Mouse (Mus musculus) splenic B cell, adult 2 months (primary cell): ENCODE measurements around the gene Dennd2a.
"Not testable (repeated sequence)": the region's sequence is repeated elsewhere in the genome, so short reads cannot be mapped to it uniquely, and the experiment has no call there.

ENCODE experiments used
- DNase-seq: peaks from one replicate; pipeline ENCODE4 v3.0.0-alpha.2; 2011; ENCODE audit warnings: low read depth, low spot score
- H3K27me3 ChIP-seq: 2 replicates; pipeline ENCODE4 v1.6.1; 2012; ENCODE audit warnings: mild to moderate bottlenecking, low read length, moderate library complexity, mixed read lengths; ENCODE audit not compliant: control insufficient read depth, poor library complexity, insufficient read depth, severe bottlenecking
- H3K36me3 ChIP-seq: 2 replicates; pipeline ENCODE4 v1.6.1; 2012; ENCODE audit warnings: mild to moderate bottlenecking, low read length, moderate library complexity, mixed read lengths; ENCODE audit not compliant: control insufficient read depth, poor library complexity, insufficient read depth, severe bottlenecking

Gene Dennd2a

DNA sequence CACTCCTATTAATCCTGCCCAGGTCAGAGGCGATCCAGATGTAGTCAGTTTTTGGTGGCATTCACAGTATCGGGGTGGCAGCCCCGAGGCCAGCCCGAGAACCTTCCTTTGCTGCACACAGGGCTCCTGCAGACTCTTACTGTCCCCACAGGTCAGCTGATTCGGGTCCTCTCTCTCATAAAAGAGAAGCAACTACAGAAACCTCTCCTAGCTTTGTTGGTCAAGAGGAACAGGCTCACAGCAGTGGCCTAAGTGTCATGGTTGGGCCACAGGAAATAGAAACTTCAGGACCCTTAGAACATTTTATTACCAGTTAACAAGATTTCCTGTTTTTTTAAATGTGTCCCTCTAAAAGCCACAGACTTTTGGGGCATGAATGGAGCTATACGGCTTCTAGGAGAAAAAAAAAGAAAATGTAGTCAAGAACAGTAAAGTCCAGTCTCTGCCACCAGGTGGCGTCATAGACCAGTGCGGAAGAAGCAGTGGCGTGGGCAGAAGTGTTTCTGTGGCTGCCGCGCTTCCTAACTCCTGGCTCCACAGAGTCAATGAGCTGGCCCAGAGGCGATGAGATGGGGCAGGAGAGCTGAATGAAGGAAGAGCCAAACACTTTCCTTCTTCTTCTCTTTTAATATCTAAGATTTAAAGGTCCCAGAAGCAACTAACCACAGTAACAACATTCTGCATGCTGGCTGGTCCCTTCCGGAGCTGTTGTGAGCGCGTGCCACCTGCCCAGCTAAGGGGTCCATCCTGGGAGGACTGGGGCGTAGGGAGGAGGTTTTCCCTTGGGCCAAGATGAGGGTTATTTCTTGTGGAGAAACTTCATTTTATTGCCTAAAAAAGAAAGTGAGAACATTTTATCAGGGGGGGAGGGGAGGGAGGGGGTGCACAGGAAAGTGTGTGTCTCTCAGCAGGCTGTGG, 94.8 kb downstream of the Dennd2a start:
- Histone ChIP-seq H3K36me3 (no peaks in the 10 kb centered on the region), H3K27me3 (no peaks in the 10 kb centered on the region)
- DNase-seq: peak; percentile 87

DNA sequence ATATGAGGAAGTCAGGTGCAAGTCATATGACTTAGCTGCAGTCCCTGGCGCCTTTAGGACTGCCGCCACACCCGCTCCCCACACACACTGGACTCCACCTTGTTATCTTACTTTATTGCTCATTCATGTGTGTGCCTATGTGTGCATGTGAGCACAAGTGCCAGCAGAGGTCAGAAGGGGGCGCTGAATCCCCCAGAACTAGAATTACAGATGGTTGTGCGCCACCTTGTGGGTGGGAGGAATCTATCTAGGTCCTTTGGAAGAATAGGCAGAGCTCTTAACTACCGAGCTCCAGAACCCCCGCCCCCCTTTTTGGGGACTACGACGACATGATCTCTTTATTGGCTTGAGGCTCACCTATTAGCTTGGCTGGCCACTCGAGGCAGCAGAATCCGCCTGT, 97.6 kb downstream of the Dennd2a start:
- Histone ChIP-seq H3K36me3 (no peaks in the 10 kb centered on the region), H3K27me3 (no peaks in the 10 kb centered on the region)
- peak; percentile 38 for DNase-seq

DNA sequence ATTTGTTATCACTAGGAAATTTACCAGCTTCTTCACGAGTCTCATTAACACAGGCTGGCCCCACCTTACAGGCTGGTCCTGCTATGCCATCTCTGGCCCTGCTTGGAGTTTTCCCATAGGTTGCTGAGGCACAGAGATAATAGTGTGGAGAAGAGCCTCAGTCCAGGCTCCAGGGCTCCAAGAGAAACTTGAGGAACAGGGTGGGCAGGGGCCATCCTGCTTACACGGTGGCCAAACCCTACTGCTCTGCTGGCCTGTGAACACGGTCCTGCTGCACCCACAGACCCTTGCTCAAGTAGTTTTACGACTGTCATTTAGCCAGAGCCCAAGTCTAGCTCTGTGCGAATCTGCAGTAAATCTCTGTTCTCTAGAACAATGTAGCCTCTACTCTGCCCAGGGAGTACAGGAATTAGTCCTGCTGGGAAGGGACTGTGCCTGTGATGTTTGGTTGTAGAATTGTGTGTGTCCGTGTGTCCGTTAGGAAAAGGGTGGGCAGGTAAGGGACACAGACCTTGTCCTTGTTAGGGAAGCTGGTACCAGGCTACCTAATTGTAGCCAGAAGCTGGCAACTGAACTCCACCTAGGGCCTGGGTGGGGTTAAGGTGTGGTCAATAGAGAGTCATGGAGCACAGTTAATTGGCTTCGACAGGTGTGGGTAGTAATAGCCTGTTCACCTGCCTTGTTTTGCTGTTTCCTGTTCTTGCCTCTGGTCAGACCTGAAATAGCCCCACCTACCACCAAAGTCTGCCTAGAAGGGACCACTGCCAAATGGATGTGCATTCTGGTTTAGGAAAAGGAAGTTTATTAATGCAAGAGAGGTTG, 102.1 kb downstream of the Dennd2a start:
- no peak for DNase-seq
- Histone ChIP-seq H3K36me3 (no peaks in the 10 kb centered on the region), H3K27me3 (no peaks in the 10 kb centered on the region)

DNA sequence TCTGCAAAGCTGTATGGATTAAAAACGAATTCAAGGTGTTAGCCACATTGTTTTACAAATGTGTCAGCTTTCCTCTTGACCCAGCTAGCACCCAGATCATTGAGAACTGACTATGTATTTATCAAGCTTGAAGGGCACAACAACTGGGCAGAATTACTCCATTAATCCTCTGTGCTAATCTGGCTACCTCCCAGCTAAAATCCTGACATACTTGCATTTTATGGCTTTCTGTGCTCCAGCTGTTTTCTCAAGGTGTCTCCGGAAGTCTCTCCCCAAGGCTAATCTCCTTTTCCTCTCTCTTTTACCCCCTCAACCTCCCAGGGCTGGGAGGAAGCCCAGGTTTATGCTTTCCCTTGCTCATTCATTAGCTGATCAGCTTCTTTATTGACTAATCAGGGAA, 103.1 kb downstream of the Dennd2a start:
- DNase-seq: no peak
- Histone ChIP-seq H3K36me3 (no peaks in the 10 kb centered on the region), H3K27me3 (no peaks in the 10 kb centered on the region)

DNA sequence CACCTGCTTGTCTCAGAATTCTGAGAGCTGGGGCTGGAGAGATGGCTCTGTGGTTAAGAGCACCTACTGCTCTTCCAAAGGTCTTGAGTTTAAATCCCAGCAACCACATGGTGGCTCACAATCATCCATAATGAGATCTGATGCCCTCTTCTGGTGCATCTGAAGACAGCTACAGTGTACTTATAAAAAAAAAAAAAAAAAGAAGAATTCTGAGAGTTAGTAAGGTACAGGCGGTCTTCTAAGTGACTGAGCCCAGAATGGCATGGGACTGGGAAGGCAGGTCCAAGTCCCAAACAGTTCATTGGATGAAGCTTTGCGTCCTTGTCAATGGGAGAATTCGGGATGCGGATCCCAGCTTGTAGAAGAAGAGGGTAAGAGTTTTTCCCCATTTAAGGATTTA, 104.1 kb downstream of the Dennd2a start:
- DNase-seq: no peak
- H3K36me3 ChIP-seq: no peaks in the 10 kb centered on the region
- H3K27me3 ChIP-seq: no peaks in the 10 kb centered on the region

DNA sequence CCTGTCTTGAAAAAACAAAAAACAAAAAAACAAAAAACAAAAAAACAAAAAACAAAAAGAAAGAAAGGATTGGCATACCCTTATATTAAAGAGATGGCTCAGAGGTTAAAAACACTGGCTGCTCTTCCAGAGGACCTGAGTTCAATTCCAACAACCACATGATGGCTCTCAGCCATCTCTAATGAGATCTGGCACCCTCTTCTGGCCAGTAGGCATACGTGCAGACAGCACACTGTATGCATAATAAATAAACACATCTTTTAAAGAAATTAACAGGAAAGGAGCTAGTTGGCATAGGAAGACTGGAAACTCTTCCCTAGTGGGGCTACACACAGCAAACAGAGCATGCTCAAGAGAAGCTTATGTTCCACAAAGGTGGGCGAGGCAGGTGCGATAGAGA, 106.6 kb downstream of the Dennd2a start:
- peak; percentile 36 for DNase-seq
- H3K36me3 ChIP-seq: no peaks in the 10 kb centered on the region
- H3K27me3 ChIP-seq: no peaks in the 10 kb centered on the region

DNA sequence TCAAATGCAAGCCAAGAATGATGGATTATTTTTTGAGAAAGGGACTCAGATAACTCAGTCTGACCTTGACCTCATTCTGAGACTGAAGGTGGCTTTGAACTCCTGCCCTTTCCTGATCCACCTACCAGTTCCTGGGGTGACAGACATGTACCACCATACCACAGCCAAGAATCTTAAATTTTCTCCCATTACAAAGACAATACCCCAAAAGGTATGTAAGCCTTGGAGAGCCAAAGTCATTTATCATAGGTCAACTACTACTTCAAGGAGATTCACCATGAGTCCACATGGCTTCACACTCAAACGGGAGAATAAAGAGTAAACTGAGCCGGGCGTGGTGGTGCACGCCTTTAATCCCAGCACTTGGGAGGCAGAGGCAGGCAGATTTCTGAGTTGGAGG, 107.1 kb downstream of the Dennd2a start:
- no peaks in the 10 kb centered on the region for H3K36me3 ChIP-seq
- DNase-seq: no peak
- no peaks in the 10 kb centered on the region for H3K27me3 ChIP-seq

DNA sequence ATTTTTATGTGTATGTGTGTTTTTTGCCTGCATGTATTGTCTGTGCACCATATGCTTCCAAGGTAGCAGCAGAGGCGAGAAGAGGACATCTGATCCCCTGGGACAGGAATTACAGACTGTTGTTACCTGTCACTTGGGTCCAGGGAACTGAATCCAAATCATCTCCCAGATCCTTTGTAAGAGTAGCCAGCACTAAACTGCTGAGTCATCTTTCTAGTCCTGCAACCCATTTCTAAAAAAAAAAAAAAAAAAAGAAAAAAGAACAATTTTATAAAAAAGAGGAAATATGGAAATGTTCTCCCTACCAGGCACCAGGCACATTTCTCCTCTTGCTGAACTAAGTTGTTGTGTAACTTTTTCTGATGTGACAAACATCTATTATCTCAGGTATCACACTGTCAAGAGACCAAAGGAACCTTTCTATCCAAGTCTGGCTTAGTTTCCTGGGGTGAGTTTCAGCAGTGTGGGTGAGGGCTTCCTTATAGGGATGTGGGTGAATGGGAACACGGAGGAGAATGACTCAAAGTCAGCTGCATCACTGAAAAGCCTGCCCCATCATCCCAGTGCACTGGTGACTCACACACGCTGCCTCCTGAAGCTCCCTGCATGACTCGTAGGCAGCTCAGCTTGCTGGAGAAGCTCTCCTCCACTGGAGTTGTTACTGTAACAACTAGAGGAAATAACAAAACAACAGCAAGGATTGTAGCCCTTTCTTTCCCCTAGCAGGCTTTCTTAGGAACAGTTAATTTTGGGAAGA, 110.1 kb downstream of the Dennd2a start:
- DNase-seq: no peak
- Histone ChIP-seq H3K27me3 (no peaks in the 10 kb centered on the region), H3K36me3 (no peaks in the 10 kb centered on the region)

DNA sequence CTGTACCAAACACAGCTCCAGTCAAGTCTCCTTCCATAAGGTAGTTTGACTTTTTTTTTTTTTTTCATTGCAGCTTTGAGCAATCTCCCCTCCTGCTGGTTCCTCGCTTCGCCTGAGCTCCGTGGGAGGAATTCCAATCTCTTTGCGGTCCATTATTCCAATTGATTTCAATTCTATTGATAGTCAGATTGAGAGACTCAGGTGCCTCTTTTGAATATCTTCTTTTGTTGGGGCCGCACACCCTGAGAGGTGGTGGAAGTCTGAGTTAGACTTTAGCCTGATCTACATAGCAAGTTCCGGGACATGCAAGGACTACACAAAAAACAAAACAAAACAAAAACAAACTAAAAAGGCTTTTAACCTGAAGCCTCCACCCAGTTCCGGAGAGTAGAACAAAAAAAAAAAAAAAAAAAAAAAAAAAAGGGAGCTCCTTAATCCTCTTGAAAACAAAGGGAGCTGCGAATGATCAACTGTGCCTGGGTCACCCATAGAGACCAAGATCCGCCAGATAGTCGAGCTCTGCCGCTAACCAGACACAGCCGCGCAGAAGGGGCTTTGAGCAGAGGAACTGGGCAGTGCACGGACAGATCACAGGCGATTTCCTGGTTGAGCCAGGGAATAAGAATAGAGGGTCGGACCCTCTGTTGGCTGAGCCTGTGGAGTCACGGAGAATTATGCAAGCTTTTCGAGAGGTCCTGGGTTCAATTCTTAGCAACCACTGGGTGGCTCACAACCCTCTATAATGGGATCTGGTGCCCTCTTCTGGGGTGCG, 111.7 kb downstream of the Dennd2a start:
- no peak for DNase-seq
- Histone ChIP-seq H3K27me3 (no peaks in the 10 kb centered on the region), H3K36me3 (no peaks in the 10 kb centered on the region)

DNA sequence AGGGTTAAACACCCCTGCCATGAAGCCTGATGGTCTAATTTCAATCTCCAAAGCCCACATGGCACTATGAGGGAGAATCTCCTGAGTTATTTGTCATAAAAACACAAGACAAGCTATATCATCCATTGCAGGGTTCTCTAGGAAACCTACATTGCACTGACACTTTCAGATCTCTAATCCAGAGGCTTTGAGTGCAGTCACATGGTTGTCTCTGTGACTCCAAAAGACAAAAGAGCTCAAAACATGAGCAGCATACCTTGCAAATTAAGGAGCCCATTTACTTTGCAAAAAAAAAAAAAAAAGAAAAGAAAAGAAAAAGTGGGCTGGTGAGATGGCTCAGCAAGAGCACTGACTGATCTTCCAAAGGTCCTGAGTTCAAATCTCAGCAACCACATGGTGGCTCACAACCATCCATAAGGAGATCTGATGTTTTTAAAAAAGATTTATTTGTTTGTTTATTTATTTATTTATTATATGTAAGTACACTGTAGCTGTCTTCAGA, 114.8 kb downstream of the Dennd2a start:
- no peak for DNase-seq
- no peaks in the 10 kb centered on the region for H3K27me3 ChIP-seq

DNA sequence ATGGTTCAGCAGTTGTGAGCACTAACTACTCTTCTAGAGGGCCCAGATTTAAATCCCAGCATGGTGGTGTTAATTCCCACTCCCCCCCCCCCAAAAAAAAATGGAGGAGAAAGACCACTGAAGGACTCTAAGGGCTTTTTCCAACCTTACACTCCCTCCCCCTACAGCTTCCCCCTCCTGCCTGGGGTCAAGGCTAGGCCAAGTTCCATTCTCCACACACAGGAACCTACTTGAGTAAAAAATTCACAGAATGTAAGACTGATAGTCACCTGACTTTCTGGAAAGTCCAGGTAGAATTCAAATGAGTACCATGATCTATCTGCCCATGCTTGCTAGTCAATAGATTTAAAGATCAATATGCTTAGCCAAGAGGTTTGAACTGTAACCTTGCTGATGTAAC, 117.5 kb downstream of the Dennd2a start:
- Histone ChIP-seq H3K36me3 (no peaks in the 10 kb centered on the region), H3K27me3 (no peaks in the 10 kb centered on the region)
- DNase-seq: no peak

More for the DNA sequence above, 114.8 kb downstream of the Dennd2a start:
- no peaks in the 10 kb centered on the region for H3K36me3 ChIP-seq

DNA sequence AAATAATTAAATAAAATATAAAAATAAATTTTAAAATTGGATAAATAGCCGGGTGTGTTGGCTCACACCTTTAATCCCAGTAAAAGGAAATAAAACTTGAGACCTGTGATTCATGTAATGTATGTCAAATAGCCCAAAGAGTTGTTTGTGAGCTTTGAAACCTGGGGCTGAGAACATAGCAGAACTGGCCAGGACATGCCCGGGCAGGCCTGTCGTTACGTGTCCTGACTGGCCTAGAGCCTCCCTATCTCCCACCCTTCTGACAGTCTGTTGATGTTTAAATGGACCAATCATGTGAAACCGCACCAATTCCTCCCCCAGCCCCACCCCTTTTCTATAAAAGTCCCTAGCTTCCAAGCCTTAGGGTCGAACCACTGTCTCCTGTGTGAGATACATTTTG, 120.1 kb downstream of the Dennd2a start:
- not testable (repeated sequence) for DNase-seq, H3K27me3 ChIP-seq, H3K36me3 ChIP-seq

DNA sequence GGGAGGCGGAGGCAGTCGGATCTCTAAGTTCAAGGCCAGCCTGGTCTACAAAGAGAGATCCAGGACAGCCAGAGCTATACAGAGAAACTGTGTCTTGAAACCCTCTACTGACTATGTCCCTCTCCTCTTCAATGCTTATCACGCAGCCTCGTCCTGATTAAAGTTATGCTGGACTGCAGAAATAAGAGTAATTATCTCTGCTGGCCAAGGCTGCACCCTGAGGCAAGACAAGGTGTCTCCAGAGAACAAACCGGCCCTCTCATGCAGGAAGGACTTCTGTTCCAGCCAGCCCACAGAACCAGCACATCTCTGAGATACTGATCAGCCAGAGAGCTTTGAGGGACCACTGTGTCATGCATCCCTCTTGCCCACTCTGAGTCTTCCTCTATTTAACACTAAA, 121.8 kb downstream of the Dennd2a start:
- Histone ChIP-seq H3K27me3 (no peaks in the 10 kb centered on the region), H3K36me3 (no peaks in the 10 kb centered on the region)
- no peak for DNase-seq

DNA sequence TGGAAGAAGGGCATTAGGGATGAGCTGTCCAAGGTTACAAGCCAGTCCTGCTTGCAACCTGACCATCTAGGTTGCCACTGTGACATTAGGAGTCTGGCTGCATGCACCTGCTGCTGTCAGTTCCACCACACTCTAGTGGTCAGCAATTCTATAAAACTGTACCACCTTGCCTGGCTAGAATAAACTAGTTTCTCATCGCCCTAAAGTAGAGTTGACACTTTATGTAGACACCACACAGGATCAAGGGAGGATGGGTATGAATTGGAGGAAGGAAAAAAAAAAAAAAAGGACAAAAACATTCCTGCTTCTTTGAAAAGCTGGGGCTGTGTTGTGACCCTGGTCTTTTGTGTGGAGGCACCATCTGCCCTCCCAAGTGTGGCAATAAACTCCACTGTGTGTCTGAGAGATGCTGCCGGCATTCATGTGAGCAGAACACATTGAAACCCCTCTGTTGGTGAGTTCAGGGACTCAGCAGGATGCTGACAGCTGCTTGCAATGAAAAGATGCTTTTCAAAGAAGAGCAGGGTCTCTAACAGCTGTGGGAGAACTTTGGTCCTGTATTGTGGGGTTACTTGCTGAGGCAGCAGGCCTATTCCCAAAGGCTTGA, 122.7 kb downstream of the Dennd2a start:
- Histone ChIP-seq H3K36me3 (no peaks in the 10 kb centered on the region), H3K27me3 (no peaks in the 10 kb centered on the region)
- DNase-seq: no peak
